Mouse (Mus musculus) urinary bladder, postnatal 10 days (tissue): ENCODE measurements at regions not wholly inside any gene's neighbourhood (a gene's known extent, or its start where the extent isn't known, plus 50 kb on each side); places are given as distances from the start of the nearest gene placed in this dataset.

Experiments used
- DNase-seq: peaks from one replicate; pipeline ENCODE4 v3.0.0; 2022; ENCODE audit warnings: low spot score

- no peak for DNase-seq
These were observed 582.3 kb upstream of the Gm26657 start for GRCm38 (mm10) chr4:56157521-56158065.

- DNase-seq, result no peak
These were observed 589.2 kb upstream of the Gm26657 start for GRCm38 (mm10) chr4:56150716-56151115.

DNA sequence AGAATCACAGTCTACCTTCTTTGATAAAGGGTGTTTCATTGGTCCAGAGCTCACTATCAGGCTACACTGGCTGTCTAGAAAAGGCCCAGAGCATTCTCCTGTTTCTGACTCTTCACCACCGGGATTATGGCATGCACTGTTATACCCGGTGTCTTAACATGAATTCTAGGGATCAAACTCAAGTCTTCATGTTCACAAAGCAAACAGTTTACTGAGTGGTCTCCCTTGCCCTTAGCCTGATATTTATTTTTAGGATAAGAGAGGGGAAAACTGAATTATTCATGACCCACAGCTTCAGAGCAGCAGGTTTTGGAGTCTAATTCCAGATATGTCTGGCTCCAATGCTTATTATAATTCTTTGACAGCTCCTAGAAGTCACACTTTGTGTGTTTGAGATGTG, 596.0 kb upstream of the Gm26657 start:
- no peak for DNase-seq

GRCm38 (mm10) chr4:56136837-56137236, 603.0 kb upstream of the Gm26657 start:
- DNase-seq, result no peak

DNA sequence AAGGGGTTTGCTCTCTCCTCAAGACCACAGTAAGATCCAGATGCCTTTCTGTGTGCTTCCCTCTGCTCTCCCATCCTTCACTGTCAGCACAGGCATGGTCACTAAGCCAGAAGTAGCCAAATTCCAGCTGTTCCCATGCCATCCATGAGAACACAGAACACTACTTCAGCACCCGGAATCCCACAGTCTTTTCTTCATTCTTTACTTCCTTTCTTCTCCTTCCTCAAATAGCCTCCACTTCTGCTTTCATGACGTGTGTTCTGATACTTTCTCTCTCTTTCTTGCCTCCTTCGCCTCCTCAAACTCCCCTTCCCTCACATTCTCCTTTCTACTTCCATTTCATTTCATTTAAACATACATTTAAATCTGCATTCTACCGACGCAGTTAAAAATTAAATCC, 602.1 kb upstream of the Klf4 start:
- no peak for DNase-seq

DNA sequence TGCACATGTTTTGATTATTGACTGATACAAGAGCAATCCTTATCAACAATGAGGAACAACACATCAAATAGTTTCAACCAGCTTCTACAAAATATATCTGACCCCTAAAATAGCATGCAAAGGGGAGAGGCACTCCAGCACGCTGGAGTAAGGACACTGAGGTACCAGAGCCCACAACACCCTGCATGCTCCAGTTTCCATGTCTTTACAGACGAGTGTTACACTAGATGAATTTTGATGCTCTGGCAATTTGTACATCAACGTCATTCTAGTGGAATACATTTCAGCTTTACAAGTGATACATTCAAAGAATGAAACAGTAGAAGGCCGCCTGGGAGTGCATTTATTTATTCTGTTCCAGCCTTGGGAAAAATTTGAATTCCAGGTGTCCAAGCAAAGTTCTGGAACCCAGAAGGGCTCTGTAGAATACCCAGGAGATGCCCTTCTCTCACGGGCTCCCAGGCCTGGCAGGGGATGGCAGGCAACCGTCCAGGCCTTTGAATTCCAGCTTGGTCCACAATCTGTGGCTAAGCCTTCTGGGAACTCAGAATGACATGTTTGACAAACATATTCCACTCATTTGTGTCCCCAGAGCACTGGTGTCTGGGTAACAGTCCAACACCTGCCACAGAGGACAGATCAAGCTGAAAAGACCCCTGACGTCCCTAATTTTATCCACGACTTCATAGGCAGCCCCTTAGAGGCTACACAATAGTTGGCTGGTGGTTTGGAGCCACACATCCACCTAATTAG, 595.6 kb upstream of the Klf4 start:
- no peak for DNase-seq

DNA sequence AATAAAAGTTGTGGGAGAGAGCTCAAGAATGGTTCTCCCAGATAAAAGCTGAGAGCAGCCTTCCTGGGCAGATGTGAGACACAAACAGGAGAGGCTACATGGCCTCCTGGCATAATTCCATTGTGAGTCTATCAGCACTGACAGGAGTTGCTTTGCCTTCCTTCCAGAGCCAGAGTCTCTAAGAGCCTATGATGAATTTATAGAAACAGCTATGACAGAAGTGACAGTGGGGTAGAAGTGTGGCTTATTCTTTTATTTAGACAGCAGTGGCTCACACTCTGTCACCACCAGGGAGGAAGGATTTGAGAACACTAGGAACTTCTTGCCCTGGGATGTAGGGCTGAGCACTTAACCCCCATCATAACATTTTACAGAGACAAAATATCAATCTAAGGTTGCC, 592.2 kb upstream of the Klf4 start:
- no peak for DNase-seq

GRCm38 (mm10) chr4:56122198-56122597, 589.9 kb upstream of the Klf4 start:
- no peak for DNase-seq

DNA sequence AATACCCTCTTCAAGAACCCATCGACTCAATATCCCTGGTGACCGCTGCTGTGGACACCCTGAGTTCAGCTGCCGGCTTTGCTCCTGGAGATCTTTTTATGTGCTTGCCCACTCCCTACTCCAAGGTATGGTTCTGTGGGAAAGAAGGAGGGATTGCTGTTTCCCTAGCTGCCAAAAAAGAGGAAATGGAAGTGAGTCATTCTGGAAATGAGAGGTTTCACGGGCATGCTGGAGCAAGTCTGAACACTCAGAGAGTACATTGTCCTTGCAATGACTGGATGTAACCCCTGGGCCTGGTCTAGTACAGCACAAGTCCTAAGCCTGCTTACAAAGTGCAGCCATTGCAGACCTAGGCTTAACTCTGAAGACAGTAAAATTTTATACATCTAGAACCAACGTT, 589.4 kb upstream of the Klf4 start:
- DNase-seq, result no peak

- no peak for DNase-seq
These were observed 588.1 kb upstream of the Klf4 start for GRCm38 (mm10) chr4:56120357-56120756.

- peak; percentile 29 for DNase-seq
These were observed 581.5 kb upstream of the Klf4 start for GRCm38 (mm10) chr4:56113701-56114196.

GRCm38 (mm10) chr4:56112931-56113700, 580.9 kb upstream of the Klf4 start:
- no peak for DNase-seq

DNA sequence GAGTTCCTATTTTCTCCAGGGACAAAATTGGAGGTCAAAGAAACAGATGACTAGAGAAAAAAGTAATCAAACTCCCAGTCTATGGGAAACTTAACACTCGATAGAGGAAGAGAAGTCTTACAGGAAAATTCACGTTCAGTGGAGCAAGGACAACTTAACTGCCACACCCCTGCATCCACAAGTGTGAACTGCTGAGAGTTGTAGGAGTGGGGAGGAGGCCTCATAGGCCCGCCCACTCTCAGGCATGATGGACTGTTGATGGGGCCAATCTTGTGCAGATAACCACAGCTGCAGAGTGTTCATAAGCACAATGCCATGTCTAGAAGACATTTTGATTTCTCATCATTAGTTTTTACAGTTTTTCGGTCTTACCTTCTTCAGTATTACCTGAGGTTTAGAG, 574.7 kb upstream of the Klf4 start:
- DNase-seq, result no peak

GRCm38 (mm10) chr4:56102314-56102713, 570.0 kb upstream of the Klf4 start:
- DNase-seq, result no peak

- DNase-seq, result no peak
These were observed 558.5 kb upstream of the Klf4 start for GRCm38 (mm10) chr4:56090796-56091195.

DNA sequence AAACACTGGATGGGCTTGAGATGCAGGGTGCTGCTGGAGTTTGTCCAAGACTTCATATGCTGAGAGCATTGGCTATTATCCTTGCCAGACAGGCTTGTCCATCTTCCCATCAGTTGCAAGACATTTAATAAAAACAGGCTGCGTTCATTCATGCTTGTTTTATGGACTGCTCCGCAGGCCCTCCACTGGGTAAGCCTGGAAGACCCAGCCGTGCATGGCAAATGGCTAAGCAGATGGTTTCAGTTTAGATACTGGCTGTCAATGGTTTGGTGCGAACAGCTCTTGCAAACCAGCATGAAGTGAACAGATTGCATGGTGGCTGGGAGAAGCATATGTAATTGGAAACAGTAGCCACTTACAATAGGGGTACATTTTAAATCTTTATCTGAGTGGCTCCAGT, 556.4 kb upstream of the Klf4 start:
- DNase-seq, result no peak

DNA sequence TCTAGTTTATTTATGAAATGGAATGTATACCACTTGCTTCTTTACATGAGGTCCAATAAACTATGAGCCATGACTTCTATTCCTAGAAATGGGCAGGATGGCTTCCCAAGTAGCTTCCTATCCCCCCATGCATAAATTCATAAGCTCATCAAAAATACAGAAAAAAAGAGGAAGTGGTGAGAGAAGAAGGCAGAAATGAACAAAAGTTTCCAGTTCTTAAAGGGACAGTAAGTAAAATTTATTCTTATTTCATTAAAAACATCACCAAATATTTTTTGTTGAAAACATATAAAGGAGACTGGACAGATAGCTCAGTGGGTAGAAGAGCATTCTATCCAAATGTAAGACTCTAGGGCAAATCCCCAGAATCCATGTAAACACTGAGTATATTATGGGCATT, 554.0 kb upstream of the Klf4 start:
- DNase-seq, result no peak

DNA sequence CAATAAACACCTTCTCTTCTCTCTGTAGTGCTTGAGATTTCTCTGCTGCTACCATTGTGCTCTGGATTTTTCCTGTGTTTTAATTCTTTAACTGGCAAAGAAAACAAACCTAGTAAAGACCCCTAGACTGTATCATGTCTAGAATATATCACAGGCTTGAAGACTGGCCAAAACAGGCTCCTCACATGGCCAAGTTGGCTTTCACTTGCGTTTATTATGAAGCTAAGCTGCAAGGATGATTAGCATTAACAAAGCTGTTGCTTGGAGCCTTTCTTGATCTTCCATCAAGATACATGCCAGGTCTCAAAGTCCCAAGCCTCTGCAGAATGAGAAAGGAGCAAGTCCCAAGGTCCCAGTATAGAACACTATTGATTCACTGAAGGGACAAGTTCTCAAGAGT, 551.9 kb upstream of the Klf4 start:
- DNase-seq, result no peak

GRCm38 (mm10) chr4:56082411-56082810, 550.1 kb upstream of the Klf4 start:
- no peak for DNase-seq

DNA sequence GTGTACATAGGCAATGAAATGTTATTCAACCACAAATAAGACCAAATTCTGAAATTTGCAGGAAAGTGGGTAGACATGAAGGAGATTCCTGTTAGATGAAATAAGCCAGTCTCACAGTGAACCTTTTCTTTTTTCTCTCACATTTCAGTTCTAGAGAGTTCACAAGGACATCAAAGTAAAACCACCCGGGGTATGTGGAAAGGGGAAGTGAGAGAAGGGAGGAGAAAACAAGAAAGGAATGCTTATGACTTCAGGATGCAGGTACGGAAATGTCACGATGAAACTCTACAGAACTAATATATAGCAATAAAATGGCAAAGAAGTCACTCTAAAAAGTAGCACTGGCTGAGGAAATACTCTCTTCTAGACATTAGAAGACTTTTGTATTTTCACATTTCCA, 548.7 kb upstream of the Klf4 start:
- DNase-seq, result no peak

DNA sequence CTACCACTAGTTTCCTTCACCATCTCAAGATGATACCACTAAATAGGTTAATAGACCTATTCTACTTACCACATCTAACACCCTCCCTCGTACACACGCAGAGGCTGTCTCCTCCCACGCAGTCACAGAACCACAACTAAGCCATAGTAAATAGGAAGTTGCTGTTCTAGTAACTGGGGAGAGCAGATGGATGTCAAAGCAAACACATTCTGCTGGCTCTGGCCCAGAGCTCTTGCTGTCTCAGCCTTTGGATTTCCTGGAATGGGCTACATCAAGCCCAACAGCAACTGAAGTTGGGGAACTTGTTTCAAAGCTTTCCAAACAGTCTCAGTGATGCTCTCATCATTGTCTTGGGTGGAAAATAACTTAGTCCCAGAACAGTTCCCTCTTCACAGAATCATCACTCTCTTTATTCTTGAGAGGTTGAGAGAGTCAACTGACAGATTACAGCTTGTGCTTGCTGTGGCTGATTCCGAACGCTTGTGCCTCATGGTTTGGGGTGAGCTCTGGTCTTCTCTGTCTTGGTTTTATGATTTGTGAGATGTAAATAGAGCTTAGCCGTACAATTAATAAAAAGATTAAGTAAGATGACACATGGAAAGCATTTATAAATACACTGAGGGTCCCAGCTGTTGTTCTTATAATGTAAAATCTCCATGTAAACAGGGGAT, 538.5 kb upstream of the Klf4 start:
- no peak for DNase-seq

GRCm38 (mm10) chr4:56068859-56069258, 536.6 kb upstream of the Klf4 start:
- DNase-seq, result no peak

GRCm38 (mm10) chr4:56064657-56065056, 532.4 kb upstream of the Klf4 start:
- DNase-seq, result no peak
